In the genomic region with DNA sequence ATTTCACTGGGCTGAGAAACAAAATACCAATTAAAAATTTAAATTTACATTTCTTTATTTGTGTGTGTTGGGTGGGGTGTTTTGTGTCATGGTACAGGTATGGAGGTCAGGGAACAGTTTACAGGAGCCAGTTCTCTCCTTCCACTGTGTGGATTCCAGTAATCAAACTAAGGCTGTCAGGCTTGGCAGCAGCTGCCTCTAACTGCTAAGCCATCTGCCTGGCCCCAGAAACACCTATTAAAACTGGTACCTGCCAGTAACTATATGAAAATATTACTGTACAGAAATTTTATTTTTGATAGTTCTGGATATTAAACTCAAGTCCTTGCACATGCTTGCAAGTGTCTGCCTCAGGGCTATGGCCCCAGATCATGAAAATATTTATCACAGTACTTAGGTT, we compare ENCODE assay signal across 20 mouse cellular contexts. TPM values are rescaled to one million over a fixed set of nuclear protein-coding genes. Genes with fewer than 3 reads are reported as not detected.
A peak's percentile ranks its signal among the peaks of the same experiment; 100 is the strongest.
DNase-seq lines count a peak whose midpoint lies in the region; ATAC-seq and TF ChIP-seq lines count a peak whose summit lies in the region.
"Had no signal": no experiment of that assay in that cellular context is flagged by ENCODE, and none has a peak within 500 bp of the region (broad histone marks: within the 10 kb centered on the region; RNA-seq: fewer than 3 reads in every experiment).

No protein-coding gene starts in this region.

- peaks cover 14% of the 10 kb centered on the region for H3K36me3 ChIP-seq in heart, adult 2 months (ENCODE audit: control insufficient read depth, insufficient read depth, low read length)
- 0 out of 2 replicates have a peak, but pooled peaks cover 1% of the 10 kb centered on the region for H3K36me3 ChIP-seq in heart, embryonic 10.5 days
- no peaks in the 10 kb centered on the region for H3K36me3 ChIP-seq in liver, postnatal 0 days (replicated peaks; ENCODE audit: insufficient read depth, low read length)
- H3K36me3 ChIP-seq: embryonic facial prominence, embryonic 12.5 days; hindbrain, embryonic 10.5 days; midbrain, embryonic 15.5 days had no signal

- no peak overlapping the region for H3K4me3 ChIP-seq in heart, adult 2 months
- no peak overlapping the region for H3K4me3 ChIP-seq in heart, embryonic 10.5 days
- no peak overlapping the region for H3K4me3 ChIP-seq in liver, postnatal 0 days (ENCODE audit: low read depth, low read length)
- H3K4me3 ChIP-seq: embryonic facial prominence, embryonic 12.5 days; erythroblast, embryonic 14.5 days; hindbrain, embryonic 10.5 days; midbrain, embryonic 15.5 days had no signal

- peaks cover 14% of the 10 kb centered on the region for H3K4me1 ChIP-seq in heart, adult 2 months (ENCODE audit: control insufficient read depth, insufficient read depth, low read length)
- peaks cover 38% of the 10 kb centered on the region for H3K4me1 ChIP-seq in heart, embryonic 10.5 days
- peaks cover 22% of the 10 kb centered on the region for H3K4me1 ChIP-seq in liver, postnatal 0 days (ENCODE audit: insufficient read depth)

- no peak overlapping the region for H3K4me2 ChIP-seq in liver, postnatal 0 days (ENCODE audit: low read depth, low read length)
- H3K4me2 ChIP-seq: embryonic facial prominence, embryonic 12.5 days; midbrain, embryonic 15.5 days had no signal

- H3K9me3 ChIP-seq in heart, embryonic 10.5 days: no peaks in the 10 kb centered on the region
- no peaks in the 10 kb centered on the region for H3K9me3 ChIP-seq in liver, postnatal 0 days (ENCODE audit: low read length)
- H3K9me3 ChIP-seq: embryonic facial prominence, embryonic 12.5 days; hindbrain, embryonic 10.5 days; midbrain, embryonic 15.5 days had no signal

- intact Hi-C loops in heart, adult 2 months (cut with DNase I): no loop called here

- no peak overlapping the region for H3K9ac ChIP-seq in heart, adult 2 months (ENCODE audit: low read depth, low read length)
- H3K9ac ChIP-seq in liver, postnatal 0 days (replicated peaks): 0 out of 2 replicates have a peak overlapping the region, but pooled peaks have one; percentile 9
- H3K9ac ChIP-seq: embryonic facial prominence, embryonic 12.5 days; liver, embryonic 14.5 days; midbrain, embryonic 15.5 days had no signal

- no peak for TF ChIP-seq POLR2A in heart, adult 2 months (IDR thresholded peaks at IDR 0.05; ENCODE audit: insufficient read depth, low read depth, low read length)

- DNase-seq in heart, adult 2 months: no peak
- DNase-seq in heart, embryonic 10.5 days (ENCODE audit: low spot score): no peak
- DNase-seq in liver, postnatal 0 days: no peak
- no peak for DNase-seq in liver
- DNase-seq in cerebellum, adult 9-10 months: peak; percentile 80
- DNase-seq in lung, postnatal 4 days: no peak
- DNase-seq: adrenal gland, postnatal 25 days; kidney, adult 11 months; right cerebral cortex, postnatal 14 days; spleen, adult 18-20 months; thymus, postnatal 4 days had no signal

- no peak for TF ChIP-seq CTCF in heart, adult 2 months (IDR thresholded peaks at IDR 0.05)
- TF ChIP-seq CTCF in liver, postnatal 0 days (IDR thresholded peaks at IDR 0.05; ENCODE audit: low read depth): no peak

- no peaks in the 10 kb centered on the region for H3K79me2 ChIP-seq in heart, adult 2 months (replicated peaks; ENCODE audit: control insufficient read depth, insufficient read depth, low read length)

- no peaks in the 10 kb centered on the region for H3K27me3 ChIP-seq in heart, adult 2 months (ENCODE audit: control insufficient read depth, insufficient read depth, low read length)
- no peaks in the 10 kb centered on the region for H3K27me3 ChIP-seq in heart, embryonic 10.5 days (ENCODE audit: insufficient read depth, poor library complexity, severe bottlenecking)
- no peaks in the 10 kb centered on the region for H3K27me3 ChIP-seq in liver, postnatal 0 days (ENCODE audit: insufficient read depth, low read length)
- H3K27me3 ChIP-seq: embryonic facial prominence, embryonic 12.5 days; midbrain, embryonic 15.5 days had no signal

- H3K27ac ChIP-seq in heart, adult 2 months: peak overlapping the region; percentile 95
- H3K27ac ChIP-seq in heart, embryonic 10.5 days: no peak overlapping the region
- no peak overlapping the region for H3K27ac ChIP-seq in liver, postnatal 0 days (ENCODE audit: low read depth)
- H3K27ac ChIP-seq: embryonic facial prominence, embryonic 12.5 days; hindbrain, embryonic 10.5 days; kidney, postnatal 0 days; liver, embryonic 14.5 days; midbrain, embryonic 15.5 days had no signal

- TF ChIP-seq EP300 in heart, adult 2 months (IDR thresholded peaks at IDR 0.05; ENCODE audit: insufficient read depth, low read depth, low read length): no peak
- no peak for TF ChIP-seq EP300 in liver, postnatal 0 days (IDR thresholded peaks at IDR 0.05; ENCODE audit: low read depth)

- ATAC-seq in liver, postnatal 0 days: no peak
- ATAC-seq in erythroid progenitor cell, adult 5-6 weeks (replicated peaks; ENCODE audit: low FRiP score, poor library complexity, severe bottlenecking): no peak
- ATAC-seq: forebrain, embryonic 14.5 days; lung, postnatal 0 days; midbrain, embryonic 15.5 days had no signal

RNA-seq across cellular contexts. Expression of a gene that starts 4.1 kb away (rescaled TPM):
- 10 to 100 TPM; 78.0 to 80.2 TPM for total RNA-seq in heart, adult 2 months (2021)
- polyA plus RNA-seq in heart, adult 2 months (2012; rRNA removed): 11.2 and 27.6 TPM in 2 replicates
- 16.9 and 19.6 TPM in 2 replicates for polyA plus RNA-seq in heart, embryonic 10.5 days (2016; fragmentation: Nextera tagmentation; extraction: Ambion mirVana)
- 5.3 TPM in 2 replicates for polyA plus RNA-seq in liver, postnatal 0 days (2015; fragmentation: Nextera tagmentation; extraction: Ambion mirVana)
- 51.9 and 55.8 TPM in 2 replicates for total RNA-seq in erythroid progenitor cell, adult 5-6 weeks (2015; ENCODE audit: low replicate concordance)
- 57.9 and 73.0 TPM in 2 replicates for total RNA-seq in erythroid progenitor cell, adult 5-6 weeks (2017; ENCODE audit: low replicate concordance)
